Mouse (Mus musculus) MEL-GATA-1-ER (cell line): Measurements from ENCODE around the gene Galnt18.

ENCODE experiments used
- DNase-seq: peaks from one replicate; pipeline ENCODE4 v3.0.0-alpha.2; 2012; ENCODE audit warnings: low read depth; ENCODE audit errors: extremely low read depth

The Galnt18 gene

DNA sequence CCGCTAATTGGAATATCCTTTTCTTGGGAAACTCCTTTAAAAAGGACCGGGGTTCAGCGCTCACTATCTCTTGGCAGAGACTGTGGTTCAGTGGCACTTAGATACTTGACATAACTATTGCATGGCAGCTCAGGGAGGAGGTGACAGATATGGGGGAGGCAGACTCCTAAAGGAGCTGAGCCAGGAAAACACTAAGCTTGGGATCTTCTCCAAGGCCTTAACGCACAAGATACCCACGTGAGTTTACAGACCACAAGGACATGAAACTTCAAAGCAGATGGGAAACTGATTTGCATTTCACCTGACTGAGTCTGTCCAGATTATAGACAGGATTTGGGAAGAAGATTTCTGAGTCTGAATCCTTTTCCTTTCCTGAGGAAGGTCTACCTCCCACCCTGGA, 141.3 kb downstream of the Galnt18 start:
- no peak for DNase-seq

DNA sequence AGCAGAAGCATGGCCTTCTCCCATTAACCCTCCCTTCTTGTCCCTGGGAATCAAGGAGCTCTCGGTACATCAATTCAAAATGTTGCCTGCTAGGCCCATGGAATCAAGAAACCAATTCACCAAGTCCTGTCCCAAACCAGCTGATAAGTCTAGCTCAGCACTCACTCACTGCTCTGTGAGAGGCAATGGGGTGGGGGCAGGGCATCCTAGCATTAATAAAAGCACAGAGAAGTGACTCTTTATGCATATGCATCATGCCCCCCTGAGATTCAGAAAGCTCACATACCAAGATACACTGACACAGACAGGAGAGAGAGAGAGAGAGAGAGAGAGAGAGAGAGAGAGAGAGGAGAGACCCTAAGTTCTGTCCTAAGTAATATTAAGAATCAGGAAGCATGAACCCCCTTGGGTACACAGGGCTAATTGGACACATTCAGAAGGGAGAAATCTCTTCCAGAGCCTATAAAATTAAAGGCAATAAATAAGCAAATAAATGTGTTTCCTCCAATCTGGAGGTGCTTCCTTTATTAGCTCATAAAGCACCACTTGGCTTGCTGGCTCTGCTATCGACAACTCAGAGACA, 141.8 kb downstream of the Galnt18 start:
- DNase-seq: no peak

DNA sequence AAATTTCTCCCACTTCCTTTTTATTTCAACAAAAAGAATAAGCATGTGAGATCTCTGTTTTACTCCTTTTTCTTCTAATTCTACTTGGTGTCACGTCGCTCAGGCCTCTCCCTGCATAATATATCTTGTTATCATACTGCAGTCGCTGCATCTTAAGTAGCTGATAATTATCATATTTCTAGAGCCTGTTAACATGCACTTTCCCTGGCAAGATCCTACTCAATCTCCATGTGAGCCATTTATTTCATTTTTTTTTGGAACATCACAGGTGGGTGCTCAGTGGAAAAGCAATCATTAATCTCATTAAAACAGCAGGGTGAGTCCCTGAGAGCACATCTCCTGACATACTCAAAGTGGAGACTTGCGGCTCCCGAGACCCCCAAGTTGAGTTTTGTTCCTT, 143.3 kb downstream of the Galnt18 start:
- no peak for DNase-seq

DNA sequence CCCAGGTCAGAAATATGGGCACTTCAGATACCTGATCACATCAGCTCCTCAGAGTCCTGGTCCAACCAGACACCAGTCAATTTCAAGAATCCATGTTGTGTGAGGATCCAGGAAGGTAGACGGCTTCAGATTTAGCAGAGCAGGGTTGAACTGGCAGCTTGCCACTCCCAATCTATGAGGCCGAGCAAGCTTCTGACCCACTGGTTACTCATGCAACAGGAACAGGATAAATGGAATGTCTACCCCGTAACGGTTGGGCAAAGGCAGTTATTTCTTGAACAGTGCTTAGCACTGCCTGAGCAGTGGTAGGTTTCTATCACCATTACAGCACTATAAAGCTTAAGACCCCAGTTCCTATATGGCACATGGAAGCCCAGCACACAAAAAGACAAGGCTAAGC, 148.5 kb downstream of the Galnt18 start:
- DNase-seq: no peak

- DNase-seq: no peak
These were observed 153.5 kb downstream of the Galnt18 start for GRCm38 (mm10) chr7:111626232-111626631.

DNA sequence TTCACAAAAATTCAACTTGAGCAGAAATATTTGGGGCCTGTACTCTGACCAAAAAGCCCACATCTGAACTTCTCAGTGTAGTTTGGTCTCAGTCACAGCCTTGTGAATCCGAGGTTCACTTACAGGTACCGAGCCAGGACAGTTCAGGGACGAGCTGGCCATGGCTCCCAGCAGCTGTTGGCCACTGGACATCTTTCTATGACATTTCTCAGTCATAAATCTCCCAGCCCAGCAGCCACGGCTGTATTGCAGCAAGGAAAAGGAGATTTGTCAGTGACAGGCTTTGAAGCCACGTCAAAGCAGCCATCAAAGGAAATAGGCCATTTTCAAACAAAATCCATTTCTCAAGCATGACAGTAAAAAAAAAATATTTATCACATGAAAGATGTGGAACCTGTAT, 154.0 kb downstream of the Galnt18 start:
- DNase-seq: no peak

DNA sequence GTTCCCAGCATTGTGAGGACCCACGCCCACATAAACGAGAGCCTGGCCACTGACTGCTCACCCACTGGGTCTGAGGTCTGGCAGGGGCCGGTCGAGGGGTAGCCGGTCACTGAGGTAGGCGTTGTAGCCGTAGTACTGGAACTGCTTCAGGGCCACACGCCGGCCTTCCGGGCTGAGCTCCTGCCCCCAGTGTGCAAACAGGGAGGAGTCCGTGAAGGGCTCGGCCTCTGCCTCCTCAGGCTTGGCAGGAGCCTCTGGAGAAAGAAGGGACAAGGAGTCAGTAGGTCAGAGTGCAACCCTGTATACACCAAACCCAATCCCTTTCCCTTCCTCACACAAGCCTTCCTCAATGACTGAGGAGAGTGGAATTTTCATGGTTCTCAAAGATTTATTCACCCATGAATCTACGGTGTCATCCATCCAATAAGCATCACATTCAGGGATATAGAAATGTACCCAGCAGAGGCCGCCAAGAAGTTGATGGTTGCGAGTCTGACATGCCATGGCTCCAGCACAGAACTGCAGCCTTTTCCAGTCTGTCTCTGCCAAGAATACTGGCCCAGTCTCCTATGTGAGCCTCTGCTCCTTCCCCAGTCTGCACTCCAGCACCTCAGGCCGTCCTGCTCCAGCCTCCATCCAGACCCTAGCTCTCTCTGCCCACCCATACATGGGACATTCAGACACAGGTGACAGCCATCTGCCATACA, 163.4 kb downstream of the Galnt18 start:
- DNase-seq: no peak

DNA sequence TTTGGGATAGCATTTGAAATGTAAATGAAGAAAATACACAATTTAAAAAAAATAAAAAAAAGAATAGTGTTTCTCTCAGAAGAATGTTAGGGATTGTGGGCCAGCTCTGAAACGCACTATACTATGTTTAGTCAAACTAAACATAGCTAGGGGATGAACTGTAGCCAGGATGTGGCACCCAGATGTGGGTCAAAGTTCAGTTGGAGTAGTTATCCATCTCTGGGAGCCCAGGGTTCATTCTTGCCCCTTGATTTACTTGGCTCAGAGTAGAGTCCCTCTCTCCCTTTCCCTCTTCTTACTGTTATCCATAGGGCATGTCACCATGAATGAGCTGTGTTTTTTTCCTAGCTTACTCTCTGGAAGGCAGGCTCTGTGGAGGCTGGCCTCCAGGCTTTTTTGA, 165.3 kb downstream of the Galnt18 start:
- DNase-seq: no peak

DNA sequence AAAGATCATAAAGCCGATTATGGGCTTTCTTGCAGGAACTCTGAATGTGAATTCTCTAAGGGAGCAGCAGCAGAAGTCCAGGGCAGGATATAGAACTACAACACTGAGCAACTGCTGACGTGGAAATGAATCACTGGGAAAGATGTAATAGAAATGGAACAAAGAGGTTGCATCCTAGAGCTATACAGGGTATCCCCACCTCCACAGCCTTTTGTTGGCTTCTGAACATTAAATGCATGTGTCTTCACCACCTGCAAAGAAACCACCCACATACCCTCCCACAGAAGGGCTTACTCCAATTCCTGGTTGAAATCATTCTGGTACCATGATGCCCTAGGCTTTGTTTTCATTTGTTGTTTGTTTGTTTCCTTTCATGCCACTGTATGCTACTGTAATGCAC, 172.3 kb downstream of the Galnt18 start:
- no peak for DNase-seq

GRCm38 (mm10) chr7:111606091-111606490, 173.7 kb downstream of the Galnt18 start:
- DNase-seq: no peak

DNA sequence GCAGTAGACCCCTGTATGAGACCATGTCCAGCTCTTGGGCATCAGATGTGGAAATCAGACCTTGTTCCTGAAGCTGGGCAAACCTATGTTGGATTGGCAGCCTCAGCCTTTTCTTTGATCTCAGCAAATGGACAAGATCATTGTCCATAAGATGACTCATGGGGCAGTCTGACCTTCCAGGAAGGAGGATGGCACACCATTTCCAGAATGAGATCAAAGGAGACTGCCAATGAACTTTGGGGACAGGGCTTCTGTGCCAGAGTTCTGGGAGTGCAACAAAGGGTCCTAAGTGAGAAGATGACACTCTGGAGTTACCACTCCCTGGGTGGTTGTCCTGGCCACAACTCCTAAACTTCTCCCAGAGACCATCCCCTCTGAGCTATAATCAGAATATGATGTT, 174.1 kb downstream of the Galnt18 start:
- no peak for DNase-seq

DNA sequence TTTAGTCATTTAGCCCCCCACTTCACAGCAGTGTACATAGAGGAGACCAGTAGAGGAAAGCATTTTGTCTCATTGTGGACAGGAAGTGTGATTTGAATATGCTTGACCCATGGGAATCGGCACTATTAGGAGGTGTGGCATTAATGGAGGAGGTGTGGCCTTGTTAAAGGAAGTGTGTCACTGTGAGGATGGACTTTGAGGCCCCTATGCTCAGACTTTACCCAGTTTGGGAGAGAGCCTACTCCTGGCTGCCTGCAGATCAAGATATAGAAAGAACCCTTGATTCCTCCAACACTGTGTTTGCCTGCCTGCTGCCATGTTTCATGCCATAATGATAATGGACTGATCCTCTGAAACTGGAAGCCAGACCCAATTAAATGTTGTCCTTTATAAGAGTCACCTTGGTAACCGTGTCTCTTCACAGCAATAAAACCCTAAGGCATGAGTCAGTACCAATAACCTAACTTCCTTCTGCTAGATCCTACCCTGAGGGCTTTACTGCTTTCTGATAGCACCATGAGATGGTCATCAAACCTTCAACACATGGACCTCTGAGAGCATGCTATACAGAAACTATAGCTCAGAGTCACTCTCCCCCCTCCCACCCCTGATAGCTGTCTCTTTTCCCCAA, 175.1 kb downstream of the Galnt18 start:
- no peak for DNase-seq

DNA sequence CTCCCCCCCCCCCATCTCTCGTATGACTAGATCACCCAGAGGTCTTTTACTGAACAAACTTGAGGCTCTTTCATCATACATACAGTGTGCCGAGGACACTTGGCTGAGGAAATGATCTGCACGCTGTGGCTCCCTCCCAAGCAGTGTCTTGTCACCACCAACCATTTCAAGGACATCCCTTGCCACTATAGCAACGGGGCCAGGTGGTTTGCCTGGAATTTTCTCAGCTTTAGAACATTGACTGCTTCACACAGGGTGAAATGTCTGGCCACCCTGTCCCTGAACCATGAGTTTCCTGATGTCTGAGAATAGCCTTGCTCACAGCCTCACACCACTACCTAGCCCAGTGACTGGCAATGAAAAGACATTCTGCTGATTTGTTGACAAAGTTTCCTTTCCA, 176.6 kb downstream of the Galnt18 start:
- no peak for DNase-seq

GRCm38 (mm10) chr7:111601339-111602067, 178.3 kb downstream of the Galnt18 start:
- DNase-seq: no peak

- DNase-seq: no peak
These were observed 179.0 kb downstream of the Galnt18 start for GRCm38 (mm10) chr7:111600756-111601155.

DNA sequence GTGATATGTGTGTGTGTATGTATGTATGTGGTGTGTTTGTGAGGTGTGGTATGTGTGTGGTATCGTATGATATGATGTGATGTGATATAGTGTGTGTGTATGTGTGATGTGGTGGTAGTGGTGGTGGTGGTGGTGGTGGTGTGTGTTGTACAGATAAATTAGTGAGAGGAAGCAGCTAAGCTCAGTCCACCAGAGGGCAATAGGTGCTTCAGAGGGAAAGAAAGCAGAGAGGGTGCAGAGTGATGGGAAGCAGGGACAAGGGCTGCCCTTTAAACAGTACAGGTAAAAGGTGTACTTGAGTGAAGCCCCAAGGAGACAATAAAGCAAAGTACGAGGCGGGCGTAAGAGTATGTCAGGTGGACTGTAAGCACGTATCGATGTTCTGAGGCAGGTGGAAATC, 186.1 kb downstream of the Galnt18 start:
- no peak for DNase-seq

DNA sequence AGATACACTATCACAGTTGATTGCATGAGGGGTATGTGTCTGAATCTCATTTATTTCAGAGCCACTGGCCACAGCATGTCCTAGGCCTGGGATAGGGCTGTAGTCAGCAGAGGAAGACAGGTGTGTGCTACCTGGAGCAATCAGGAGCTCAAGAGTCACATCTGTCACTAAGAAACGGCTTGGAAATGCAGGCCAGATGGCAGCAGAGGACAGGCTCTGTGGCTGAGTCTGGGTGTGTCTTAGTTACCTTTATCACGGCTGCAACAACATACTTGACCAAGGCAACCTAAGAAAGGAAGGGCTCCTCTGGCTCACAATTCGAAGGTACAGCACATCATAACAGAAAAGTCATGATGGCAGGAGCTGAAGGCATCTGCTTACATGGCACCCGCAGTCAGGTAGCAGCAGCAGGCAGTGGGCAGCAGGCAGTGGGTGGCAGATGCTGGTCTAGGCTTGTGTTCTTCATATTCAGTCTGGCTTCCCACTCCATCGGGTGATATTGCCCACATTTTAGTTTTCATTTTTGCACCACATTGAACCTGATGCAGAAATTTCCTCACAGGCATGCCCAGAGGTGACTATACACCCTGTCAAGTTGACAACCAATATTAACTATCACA, 190.2 kb downstream of the Galnt18 start:
- DNase-seq: no peak

DNA sequence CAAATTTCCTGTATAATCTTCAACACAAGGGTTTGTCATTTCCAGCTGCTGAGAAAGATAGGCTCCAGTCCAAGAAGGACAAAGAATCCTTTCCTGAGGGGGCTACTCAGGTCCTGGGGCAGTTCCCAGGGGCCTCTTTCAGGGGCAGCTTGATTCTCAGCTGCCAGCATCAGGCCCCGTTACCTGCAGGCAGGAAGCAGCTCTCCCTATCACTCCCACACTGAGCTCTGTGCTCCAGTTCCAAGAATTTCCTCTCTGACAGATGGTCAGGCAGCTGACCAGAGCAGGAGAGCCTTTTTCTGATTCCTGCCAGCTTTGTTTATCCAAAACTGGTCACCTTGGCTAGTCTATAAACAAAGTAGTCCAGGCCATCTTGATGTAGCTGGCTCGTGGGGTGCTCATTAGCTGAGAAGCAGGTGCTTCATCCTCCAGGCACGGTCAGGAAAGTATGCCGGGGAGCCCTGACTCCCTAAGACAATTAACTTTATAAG, 191.4 kb downstream of the Galnt18 start:
- DNase-seq: no peak

DNA sequence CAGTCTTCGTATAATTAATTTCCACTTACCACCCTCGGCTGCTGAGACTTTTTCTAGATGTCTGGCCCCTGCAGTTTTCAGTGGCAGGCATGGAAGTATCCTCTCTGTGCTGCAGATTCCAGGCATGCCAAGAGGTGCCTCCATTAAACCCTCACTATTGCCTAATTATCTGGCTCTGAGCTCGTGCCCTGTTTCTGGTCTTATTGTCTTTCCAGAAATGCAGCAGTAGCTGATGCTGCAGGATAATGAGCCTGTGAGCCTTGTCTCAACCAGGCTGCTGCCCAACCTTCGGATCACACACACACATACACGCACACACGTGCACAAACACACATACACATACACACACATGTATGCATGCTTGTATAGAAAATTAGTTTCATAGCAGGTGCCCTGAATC, 199.2 kb downstream of the Galnt18 start:
- DNase-seq: no peak

GRCm38 (mm10) chr7:111575096-111575495, 204.7 kb downstream of the Galnt18 start:
- DNase-seq: no peak

GRCm38 (mm10) chr7:111572336-111572735, 207.4 kb downstream of the Galnt18 start:
- no peak for DNase-seq

DNA sequence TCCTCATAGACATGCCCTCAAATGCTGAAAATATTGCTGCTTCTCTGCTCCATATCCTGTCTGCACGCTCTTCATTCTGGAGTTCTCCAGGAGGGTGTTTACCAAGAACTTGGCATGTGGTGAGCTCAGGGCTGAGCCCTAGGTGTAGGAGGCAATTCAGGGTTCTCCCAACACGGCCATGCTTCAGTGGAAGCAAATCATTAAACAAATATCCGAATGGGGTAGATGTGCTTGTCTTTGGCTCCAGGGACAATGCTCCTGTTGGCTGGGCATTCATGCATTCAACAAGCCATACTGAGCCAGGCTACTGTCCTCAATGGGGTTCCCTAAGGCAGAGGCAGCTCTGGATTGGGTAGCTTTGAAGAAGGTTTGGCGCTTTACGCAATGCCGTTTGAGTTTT, 212.9 kb downstream of the Galnt18 start:
- DNase-seq: no peak
